Mouse (Mus musculus) thymus, postnatal 4 days (tissue): ENCODE data around the gene 2310011J03Rik.
A peak's percentile ranks its signal among the peaks of the same experiment; 100 is the strongest.
"Not testable (repeated sequence)": the region's sequence is repeated elsewhere in the genome, so short reads cannot be mapped to it uniquely, and the experiment has no call there.

ENCODE experiments used
- DNase-seq: peaks from one replicate; pipeline ENCODE4 v3.0.0; 2021

The 2310011J03Rik gene

GRCm38 (mm10) chr10:80320340-80320760 lies at the start of gene 2310011J03Rik:
2310011J03Rik (minus strand) TSS chr10:80320537.
- peak; percentile 92 for DNase-seq

DNA sequence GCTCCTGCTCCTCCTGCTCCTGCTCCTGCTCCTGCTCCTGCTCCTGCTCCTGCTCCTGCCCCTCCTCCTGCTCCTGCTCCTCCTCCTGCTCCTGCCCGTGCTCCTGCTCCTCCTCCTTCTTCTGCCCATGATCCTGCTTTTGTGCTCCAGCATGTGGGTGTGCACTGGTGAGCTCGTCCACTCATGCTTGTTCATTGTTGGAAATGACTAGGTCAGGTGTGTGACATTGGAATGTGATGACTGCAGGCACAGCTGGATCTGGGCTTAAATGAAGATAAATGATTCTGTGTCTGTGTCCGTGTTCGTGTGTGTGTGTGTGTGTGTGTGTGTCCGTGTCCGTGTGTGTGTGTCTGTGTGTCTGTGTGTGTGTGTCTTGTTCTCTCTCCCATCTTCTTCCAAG lies 48.1 kb upstream of the 2310011J03Rik start:
- no peak for DNase-seq

DNA sequence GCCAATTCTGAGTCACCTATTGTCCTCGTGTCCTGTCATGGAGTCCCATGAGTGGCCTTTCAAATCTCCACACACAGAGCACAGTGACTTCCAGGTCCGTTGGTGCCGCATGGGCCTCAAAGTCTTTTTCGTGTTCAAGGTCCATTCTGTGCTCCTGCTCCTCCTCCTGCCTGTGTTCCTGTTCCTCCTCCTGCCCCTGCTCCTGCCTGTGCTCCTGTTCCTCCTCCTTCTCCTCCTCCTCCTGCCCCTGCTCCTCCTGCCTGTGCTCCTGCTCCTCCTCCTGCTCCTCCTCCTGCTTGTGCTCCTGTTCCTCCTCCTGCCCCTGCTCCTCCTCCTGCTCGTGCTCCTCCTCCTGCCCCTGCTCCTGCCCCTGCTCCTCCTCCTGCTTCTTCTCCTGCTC lies 47.6 kb upstream of the 2310011J03Rik start:
- DNase-seq, result no peak

DNA sequence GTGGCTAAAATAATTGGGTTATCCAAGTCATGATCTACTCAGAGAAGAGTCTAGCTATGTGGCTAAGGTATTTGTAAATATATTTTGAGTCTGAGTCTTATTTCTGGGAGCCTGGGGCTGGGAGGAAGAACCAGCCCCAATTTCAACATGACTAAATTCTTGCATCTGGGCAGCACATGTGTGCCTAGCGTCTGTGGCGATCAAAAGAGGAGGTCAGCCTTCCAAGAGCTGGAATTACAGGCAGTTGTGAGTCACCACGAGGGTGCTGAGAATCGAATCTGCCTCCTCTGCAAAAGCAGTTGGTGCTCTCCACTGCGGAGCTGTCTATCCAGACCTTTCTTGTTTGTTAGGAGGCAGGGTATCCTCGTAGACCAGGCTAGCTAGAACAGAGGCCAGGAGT lies 45.4 kb upstream of the 2310011J03Rik start:
- no peak for DNase-seq

GRCm38 (mm10) chr10:80363734-80364133 lies 43.4 kb upstream of the 2310011J03Rik start:
- DNase-seq, result no peak

DNA sequence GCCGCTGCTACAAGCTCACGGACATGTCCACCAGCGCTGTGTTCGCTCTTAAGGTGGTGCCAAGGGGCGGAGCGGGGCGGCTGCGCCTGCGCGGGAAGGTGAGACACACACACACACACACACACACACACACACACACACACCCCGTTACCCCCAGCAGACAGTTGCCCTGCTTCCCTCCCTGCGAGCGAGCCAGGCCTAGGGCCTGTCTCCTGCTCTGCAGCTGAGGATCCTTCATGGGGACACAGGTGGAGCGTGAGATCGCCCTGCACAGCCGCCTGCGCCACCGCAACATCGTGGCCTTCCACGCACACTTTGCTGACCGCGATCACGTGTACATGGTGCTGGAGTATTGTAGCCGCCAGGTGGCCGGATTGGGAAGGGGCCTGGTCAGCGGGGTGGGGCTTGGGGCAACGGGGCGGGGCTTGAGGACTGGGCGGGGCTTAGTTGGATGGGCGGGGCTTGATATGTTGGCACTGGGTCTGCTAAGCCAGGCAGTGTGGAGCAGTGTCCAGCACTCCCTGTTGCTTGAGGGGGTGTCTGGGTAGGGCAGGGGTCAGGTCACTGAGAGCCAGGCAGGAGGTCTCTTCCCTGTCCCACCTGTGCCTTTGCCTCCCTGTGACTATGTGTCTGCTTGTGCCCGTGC lies 37.8 kb upstream of the 2310011J03Rik start:
- no peak for DNase-seq

DNA sequence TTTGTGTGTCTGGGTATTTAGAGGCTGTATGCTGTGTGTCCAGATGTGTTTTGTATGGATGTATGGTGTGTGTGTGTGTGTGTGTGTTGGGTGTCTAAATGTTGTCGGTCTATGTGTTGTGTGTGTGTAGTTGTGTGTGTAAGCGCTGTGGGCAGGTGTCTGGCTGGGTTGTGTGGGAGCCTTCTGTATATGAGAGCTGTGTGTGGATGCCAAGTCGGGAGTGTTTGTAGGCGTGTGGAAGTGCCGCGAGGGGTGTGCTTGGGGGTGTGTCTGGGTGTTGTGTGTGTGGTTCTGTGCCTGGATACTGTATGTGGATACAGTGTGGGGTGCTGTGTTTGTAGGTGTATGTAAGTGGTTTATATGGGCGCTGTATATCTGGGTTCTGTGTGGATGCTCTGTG lies 37.0 kb upstream of the 2310011J03Rik start:
- DNase-seq, result no peak

GRCm38 (mm10) chr10:80356737-80357136 lies 36.4 kb upstream of the 2310011J03Rik start:
- no peak for DNase-seq

DNA sequence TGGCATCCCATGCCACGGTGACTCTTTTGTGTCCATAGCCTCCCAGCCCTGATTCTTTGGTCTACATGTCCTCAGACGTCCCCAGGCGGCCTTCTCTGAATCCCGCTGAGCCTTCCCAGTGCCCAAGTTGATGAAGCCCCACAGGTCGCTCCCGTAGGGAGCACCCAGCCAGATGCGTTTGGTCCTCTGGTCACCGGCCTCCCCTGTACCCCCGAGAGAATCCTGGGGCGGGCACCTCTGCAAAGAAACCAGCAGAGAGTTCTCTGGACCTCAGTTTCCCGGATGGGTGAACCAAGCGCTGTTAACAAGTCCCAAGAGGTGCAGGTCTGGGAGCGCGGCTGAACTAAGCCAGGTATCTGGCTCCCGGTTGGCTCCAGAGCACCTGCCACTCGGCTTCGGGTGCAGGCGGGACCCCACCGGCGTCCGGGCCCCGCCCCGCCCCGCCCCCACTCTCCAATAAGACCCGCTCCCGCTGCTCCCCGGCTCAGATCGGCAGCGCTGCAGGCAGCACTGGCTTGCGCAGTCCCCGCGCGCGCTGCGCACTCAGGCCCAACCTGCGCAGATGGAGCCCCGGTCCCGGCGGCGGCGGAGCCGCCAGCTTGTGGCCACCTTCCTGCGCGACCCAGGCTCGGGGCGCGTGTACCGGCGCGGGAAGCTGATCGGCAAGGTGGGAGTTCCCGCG lies 35.8 kb upstream of the 2310011J03Rik start, which contains the start of gene Plk5:
Gene Plk5 (plus strand): TSS at position 459 of the 682 bp plus-strand sequence.
- peak; percentile 41 for DNase-seq

GRCm38 (mm10) chr10:80355431-80355830 lies 35.1 kb upstream of the 2310011J03Rik start:
- no peak for DNase-seq

GRCm38 (mm10) chr10:80352727-80353126 lies 32.4 kb upstream of the 2310011J03Rik start:
- no peak for DNase-seq

DNA sequence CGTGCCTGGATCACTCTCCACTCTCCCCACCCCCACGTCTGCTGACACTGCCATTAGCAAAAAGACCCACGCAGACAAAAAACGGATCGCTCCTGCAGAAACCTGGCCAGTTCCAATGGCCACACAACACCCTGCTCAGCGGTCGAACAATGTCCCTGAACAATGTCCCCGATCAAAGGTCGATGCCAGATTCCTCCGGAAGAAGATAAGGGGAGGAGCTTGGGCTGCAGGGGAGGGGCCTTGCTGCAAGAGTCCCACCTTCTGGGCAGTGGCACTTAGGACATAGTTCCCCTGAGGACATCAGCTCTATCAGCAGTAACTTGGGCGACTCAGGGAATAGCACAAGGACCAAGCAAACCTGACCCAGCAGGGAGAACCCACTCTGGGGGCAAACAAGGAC lies 31.6 kb upstream of the 2310011J03Rik start:
- DNase-seq, result no peak

DNA sequence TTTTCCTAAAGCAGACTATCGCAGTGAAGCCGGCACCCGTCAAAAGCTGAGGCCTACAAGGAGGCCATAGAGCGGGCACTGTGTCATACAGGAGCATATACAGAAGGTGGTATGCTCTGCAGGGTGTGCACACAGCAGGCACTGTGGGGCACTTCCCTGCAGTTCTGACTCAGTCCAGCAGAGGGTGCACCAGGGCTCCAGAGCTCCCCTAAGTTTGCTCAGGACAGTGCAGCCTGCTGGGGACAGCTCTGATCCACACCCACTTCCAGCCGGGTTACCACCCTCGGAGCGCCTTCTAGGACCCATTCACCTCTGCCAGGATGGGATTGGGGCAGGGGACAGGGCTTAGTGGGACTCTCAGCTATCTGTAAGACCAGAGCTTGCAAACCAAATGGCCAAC lies 30.0 kb upstream of the 2310011J03Rik start:
- peak; percentile 95 for DNase-seq

- peak; percentile 30 for DNase-seq
Observed at GRCm38 (mm10) chr10:80348981-80349380, 28.6 kb upstream of the 2310011J03Rik start.

DNA sequence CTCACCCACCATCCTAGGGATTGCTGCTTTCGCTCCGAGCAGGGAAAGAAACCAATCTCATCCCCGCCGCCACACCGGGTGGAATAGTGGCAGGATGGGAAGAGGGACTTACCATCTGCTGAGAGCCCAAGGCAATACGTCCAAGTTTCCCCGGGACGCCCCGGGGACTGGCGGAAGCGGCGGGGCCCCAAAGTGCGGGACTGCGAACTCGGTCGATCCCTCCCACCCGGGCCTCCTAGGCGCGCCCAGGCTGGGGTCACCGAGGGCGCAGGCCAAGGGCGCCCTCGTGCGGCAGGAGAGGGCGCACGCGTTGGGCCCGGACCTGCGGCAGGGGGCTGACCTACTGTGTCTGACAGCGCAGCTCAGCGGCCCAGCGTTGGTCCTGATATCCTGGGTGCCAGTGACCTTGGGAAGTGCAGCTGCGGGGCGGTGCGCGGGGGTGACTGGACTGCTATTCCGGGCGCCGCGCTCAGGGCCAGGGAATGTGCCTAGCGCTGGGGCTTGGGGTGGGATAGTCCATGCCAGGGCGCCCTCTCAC lies 28.0 kb upstream of the 2310011J03Rik start, which contains the start of gene Adamtsl5:
Gene Adamtsl5 (minus strand): TSS at position 169 of the 538 bp plus-strand sequence.
- DNase-seq, result peak; percentile 84

GRCm38 (mm10) chr10:80347514-80347967 lies 27.2 kb upstream of the 2310011J03Rik start:
- DNase-seq, result no peak

GRCm38 (mm10) chr10:80345929-80346328 lies 25.6 kb upstream of the 2310011J03Rik start:
- not testable (repeated sequence) for DNase-seq

DNA sequence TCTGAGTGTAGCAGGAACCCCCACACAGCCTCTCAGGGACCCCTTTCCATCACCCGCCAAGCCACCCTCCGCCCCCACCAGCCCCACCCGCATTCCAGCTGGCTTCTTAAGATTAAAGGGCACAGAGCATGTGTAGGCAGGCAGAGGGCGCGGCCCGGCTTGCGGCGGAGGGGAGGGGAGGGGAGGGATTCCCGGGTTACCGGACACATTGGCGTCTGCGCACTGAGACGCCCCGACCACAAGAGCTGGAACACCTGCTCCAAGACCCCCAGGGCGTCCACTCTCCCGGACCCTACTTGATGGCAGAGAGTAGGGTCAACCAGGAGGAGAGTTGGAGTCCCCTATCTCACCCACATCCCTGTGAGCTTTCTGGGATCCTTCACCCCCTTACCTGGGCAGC lies 24.8 kb upstream of the 2310011J03Rik start:
- peak; percentile 58 for DNase-seq

DNA sequence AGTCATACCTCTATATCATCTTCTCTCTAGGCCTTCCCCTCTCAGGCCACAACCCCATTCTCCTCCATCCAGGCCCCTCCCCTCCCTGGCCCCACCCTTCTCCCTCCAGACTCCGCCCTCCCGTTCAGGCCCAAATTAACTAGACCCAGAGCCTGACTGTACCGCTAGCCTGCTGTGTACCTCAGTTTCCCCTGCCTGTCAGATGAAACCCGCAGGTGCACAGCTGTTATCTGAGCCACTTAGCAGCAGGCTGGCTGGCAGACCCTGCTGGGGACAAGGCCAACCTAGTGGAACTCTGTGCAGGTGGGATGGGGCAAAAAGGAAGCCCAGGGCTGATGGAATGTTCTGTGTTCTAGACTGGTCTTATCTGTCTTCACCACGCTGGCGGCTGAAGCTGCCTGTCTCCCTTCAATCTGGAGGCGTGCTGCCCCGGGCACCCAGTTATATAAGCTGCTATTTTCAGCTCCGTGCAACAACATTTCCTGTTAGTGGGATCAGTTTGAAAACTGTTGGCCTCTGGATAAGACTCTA lies 23.9 kb upstream of the 2310011J03Rik start:
- no peak for DNase-seq

DNA sequence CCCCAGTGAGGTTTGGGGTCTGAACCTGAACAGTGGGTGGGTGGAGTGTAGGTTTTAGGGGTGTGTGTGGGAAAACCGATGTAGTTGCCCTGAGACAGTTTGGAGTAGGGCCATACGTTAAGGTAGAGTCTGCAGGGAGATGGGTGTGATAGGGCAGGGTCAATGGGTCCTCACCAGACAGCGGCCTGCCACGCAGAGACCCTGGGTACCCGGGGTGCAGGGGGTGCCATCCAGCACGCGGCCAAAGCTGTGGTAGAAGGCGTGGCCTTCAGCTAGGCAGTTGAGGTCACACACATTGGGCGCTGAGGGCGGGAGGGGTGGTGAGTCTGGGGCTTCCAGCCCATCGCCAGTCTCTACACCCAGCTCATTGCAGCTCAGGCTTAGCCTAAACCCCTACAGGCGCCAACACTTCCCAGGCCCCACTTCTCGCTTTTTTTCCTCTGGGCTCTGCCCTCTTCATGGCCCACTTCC lies 23.1 kb upstream of the 2310011J03Rik start:
- DNase-seq, result no peak

DNA sequence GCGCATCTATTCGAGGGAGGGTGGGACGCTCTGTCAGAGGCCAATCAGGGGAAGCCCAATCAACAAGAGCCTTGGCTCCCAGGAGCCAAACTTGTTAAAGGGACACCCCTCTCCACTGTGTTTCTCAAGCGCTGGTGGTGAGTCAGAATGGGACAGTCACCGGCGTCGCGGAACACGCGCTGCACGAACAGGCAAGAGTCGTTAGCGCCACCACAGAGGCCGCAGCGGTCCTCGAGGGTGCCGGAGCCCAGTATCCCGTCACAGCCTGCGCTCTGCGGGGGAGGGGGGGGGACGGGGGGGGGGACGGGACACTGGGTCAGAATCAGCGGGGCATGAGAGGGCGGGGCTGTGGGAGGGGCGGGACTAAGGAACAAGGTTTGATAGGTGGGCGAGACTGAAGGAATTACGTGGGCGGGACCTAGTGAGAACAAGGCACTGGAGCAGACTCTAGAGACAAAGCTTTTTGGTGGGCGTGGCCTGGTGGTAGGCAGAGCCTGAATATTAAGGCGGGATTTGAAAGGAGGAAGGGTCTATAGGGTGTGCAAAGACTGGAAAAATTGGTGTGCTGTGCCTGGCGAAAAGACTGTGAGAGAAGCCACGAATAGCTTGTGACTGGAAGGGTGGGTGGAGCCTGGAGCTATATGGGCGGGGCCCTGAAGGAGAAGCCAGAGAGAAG lies 22.6 kb upstream of the 2310011J03Rik start:
- DNase-seq, result peak; percentile 53

- DNase-seq, result no peak
Observed at GRCm38 (mm10) chr10:80342305-80342748, 22.0 kb upstream of the 2310011J03Rik start.
